Mouse (Mus musculus) neural tube, embryonic 14.5 days (tissue): Measurements from ENCODE around the gene Ubash3b. TPM values are rescaled to one million over a fixed set of nuclear protein-coding genes. Genes with fewer than 3 reads are reported as not detected.

ENCODE experiments used
- ATAC-seq: fragments of 200-750 bp; cut with Nextera tagmentation; 2 replicates; pipeline ENCODE4 v1.8.0; 2017; ENCODE audit warnings: low read depth, mild to moderate bottlenecking, moderate TSS enrichment, moderate library complexity
- H3K27ac ChIP-seq: fragments of 300-500 bp; sonication (generic); 2 replicates; pipeline ENCODE4 v1.5.1; 2014; ENCODE audit warnings: low read depth, mild to moderate bottlenecking, control low read depth, low read length, moderate library complexity, mixed read lengths
- H3K27me3 ChIP-seq: fragments of 300-500 bp; sonication (generic); 2 replicates; pipeline ENCODE4 v1.6.1; 2014; ENCODE audit warnings: low read length; ENCODE audit not compliant: control insufficient read depth, insufficient read depth
- H3K36me3 ChIP-seq: fragments of 300-500 bp; sonication (generic); 2 replicates; pipeline ENCODE4 v1.6.1; 2014; ENCODE audit warnings: low read length, mixed read lengths; ENCODE audit not compliant: control insufficient read depth, insufficient read depth
- H3K4me1 ChIP-seq: fragments of 300-500 bp; sonication (generic); 2 replicates; pipeline ENCODE4 v1.6.1; 2014; ENCODE audit warnings: low read length; ENCODE audit not compliant: control insufficient read depth, insufficient read depth
- H3K4me2 ChIP-seq: fragments of 300-500 bp; sonication (generic); 2 replicates; pipeline ENCODE4 v1.6.1; 2014; ENCODE audit warnings: mild to moderate bottlenecking, low read depth, low read length, control low read depth
- H3K4me3 ChIP-seq: fragments of 300-500 bp; sonication (generic); 2 replicates; pipeline ENCODE4 v1.5.1; 2014; ENCODE audit warnings: low read depth, low read length, control low read depth, mixed read lengths
- H3K9ac ChIP-seq: fragments of 300-500 bp; sonication (generic); replicated peaks from 2 replicates; pipeline ENCODE4 v1.6.1; 2014; ENCODE audit warnings: low read depth, mild to moderate bottlenecking, control low read depth, low read length, mixed read lengths
- H3K9me3 ChIP-seq: fragments of 300-500 bp; sonication (generic); 2 replicates; pipeline ENCODE4 v1.6.1; 2016; ENCODE audit warnings: low read length; ENCODE audit not compliant: control insufficient read depth
- WGBS: fragments of 180-500 bp; shearing (Covaris S2); extraction: QIAGEN DNeasy Blood & Tissue Kit; methylation state at CpG from one replicate; pipeline ENCODE4 v1.1.7; 2014; 5-methylcytosine and 5-hydroxymethylcytosine counted together
- polyA plus RNA-seq: library from polyadenylated mRNA; unstranded; fragments of >200 nt; fragmentation: Nextera tagmentation; extraction: Ambion mirVana; gene quantifications from 2 replicates; pipeline ENCODE4 v1.2.1, GENCODE M21; 2014

Gene Ubash3b
- polyA plus RNA-seq, 1 experiment from 2014 or later: 26.1 TPM

GRCm38 (mm10) chr9:41049282-41049681, 112.2 kb downstream of the Ubash3b start:
- Histone ChIP-seq H3K36me3 (no peaks in the 10 kb centered on the region), H3K9ac (no peak overlapping the region), H3K4me3 (no peak overlapping the region), H3K27me3 (no peaks in the 10 kb centered on the region), H3K4me2 (no peak overlapping the region), H3K4me1 (peaks cover 12% of the 10 kb centered on the region), H3K27ac (no peak overlapping the region), H3K9me3 (no peaks in the 10 kb centered on the region)
- WGBS: 86% methylated on average over 7 of the region's 7 CpGs
- no peak for ATAC-seq

DNA sequence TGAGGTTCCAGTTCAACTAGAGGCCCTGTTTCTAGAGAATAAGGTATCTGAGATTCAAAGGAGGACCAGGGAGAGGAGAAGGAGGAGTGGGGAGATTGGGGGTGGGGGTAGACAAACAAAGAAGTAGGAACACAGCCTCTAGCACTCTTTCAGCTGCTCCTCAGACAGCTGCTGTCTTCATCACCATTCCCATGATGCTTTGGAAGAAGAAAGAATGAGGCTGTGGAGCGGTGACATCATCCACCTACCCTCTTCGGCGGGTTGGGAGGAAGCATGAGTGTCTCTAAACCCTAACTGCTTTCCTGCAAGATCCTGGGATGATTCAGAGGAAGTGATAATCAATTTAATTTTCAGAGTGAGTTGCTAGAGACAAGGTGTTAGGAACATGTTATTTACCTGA, 112.7 kb downstream of the Ubash3b start:
- H3K9me3 ChIP-seq: no peaks in the 10 kb centered on the region
- H3K27ac ChIP-seq: no peak overlapping the region
- peaks cover 12% of the 10 kb centered on the region for H3K4me1 ChIP-seq
- no peak overlapping the region for H3K4me3 ChIP-seq
- H3K9ac ChIP-seq: no peak overlapping the region
- no peak for ATAC-seq
- no peaks in the 10 kb centered on the region for H3K27me3 ChIP-seq
- 88% methylated on average over 3 of the region's 3 CpGs for whole genome bisulfite sequencing
- H3K4me2 ChIP-seq: no peak overlapping the region
- no peaks in the 10 kb centered on the region for H3K36me3 ChIP-seq

GRCm38 (mm10) chr9:41048216-41048615, 113.3 kb downstream of the Ubash3b start:
- no peak for ATAC-seq
- Histone ChIP-seq H3K4me3 (no peak overlapping the region), H3K4me1 (peaks cover 12% of the 10 kb centered on the region), H3K27me3 (no peaks in the 10 kb centered on the region), H3K9me3 (no peaks in the 10 kb centered on the region), H3K36me3 (no peaks in the 10 kb centered on the region), H3K27ac (no peak overlapping the region), H3K9ac (no peak overlapping the region), H3K4me2 (no peak overlapping the region)
- 96% methylated on average over 7 of the region's 7 CpGs for WGBS

DNA sequence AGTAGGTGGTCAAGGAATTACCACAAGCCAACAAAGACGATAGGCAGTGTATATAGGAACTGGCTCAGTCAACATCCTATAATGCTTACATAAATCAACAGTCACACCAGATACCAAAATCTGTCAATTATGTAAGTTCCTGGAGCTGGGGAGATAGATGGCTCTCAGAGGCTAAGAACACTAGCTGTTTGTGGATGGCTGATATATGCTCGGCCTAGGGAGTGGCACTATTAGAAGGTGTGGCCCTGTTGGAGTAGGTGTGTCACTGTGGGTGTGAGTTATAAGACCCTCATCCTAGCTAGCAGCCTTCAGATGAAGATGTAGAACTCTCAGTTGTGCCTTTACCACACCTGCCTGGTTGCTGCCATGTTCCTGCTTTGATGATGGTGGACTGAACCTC, 113.8 kb downstream of the Ubash3b start:
- H3K9me3 ChIP-seq: no peaks in the 10 kb centered on the region
- no peak overlapping the region for H3K4me3 ChIP-seq
- no peak overlapping the region for H3K4me2 ChIP-seq
- H3K27me3 ChIP-seq: no peaks in the 10 kb centered on the region
- H3K27ac ChIP-seq: no peak overlapping the region
- ATAC-seq: no peak
- 89% methylated on average over 2 of the region's 2 CpGs for WGBS
- no peak overlapping the region for H3K9ac ChIP-seq
- peaks cover 12% of the 10 kb centered on the region for H3K4me1 ChIP-seq
- no peaks in the 10 kb centered on the region for H3K36me3 ChIP-seq

DNA sequence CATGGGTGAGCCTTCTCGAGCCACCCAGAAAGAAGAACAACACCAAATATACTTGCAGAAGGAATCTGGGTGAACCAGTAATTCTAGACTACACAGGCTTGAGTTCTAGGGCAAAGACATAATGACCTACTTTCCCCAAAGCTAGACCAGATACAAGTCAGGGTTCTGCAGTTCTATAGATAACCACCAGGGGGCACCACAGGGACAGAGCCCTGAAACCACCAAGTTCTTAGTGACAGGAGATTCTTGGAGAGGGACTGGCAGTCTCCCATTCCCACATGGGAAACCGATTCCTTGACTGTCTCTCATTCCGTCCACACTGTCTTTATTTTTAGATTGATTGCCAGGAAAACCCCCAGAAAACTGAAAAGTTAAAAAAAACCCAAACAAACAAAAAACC, 116.9 kb downstream of the Ubash3b start:
- no peak overlapping the region for H3K4me3 ChIP-seq
- peak; percentile 51; the same call in 1 of the 2 replicates for ATAC-seq
- H3K4me1 ChIP-seq: no peaks in the 10 kb centered on the region
- no peak overlapping the region for H3K27ac ChIP-seq
- no peaks in the 10 kb centered on the region for H3K27me3 ChIP-seq
- WGBS: 15% methylated on average over 3 of the region's 3 CpGs
- H3K9me3 ChIP-seq: no peaks in the 10 kb centered on the region
- H3K36me3 ChIP-seq: no peaks in the 10 kb centered on the region
- no peak overlapping the region for H3K9ac ChIP-seq
- no peak overlapping the region for H3K4me2 ChIP-seq

GRCm38 (mm10) chr9:41043641-41044040, 117.9 kb downstream of the Ubash3b start:
- H3K9me3 ChIP-seq: no peaks in the 10 kb centered on the region
- no peaks in the 10 kb centered on the region for H3K36me3 ChIP-seq
- no peaks in the 10 kb centered on the region for H3K27me3 ChIP-seq
- no peaks in the 10 kb centered on the region for H3K4me1 ChIP-seq
- no peak overlapping the region for H3K27ac ChIP-seq
- WGBS: 83% methylated on average over 5 of the region's 5 CpGs
- ATAC-seq: no peak
- H3K9ac ChIP-seq: no peak overlapping the region
- H3K4me2 ChIP-seq: no peak overlapping the region
- no peak overlapping the region for H3K4me3 ChIP-seq

DNA sequence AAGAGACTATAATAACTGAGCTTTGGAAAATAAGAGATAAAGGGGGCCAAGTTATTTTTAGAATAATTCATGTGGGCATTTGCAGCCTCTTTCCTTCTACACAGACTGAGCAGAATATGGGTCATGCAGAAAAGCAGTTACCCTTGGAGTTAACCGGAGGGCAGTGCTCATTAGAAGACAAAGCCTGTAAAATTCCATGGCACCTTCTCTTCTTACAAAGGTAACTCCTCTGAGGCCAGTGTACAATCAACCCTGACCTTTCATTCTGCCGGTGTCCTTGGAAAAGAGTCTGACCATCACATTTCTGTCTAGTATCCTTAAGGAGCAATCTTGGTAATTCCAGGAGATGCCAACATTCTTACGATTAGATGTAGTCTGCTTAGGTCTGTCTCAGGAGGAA, 120.1 kb downstream of the Ubash3b start:
- no peak for ATAC-seq
- 88% methylated on average over 3 of the region's 3 CpGs for WGBS

GRCm38 (mm10) chr9:41038150-41038664, 123.3 kb downstream of the Ubash3b start:
- Histone ChIP-seq H3K27ac (no peak overlapping the region), H3K36me3 (peaks cover 10% of the 10 kb centered on the region), H3K4me1 (no peaks in the 10 kb centered on the region), H3K4me3 (no peak overlapping the region), H3K27me3 (no peaks in the 10 kb centered on the region), H3K4me2 (no peak overlapping the region), H3K9ac (no peak overlapping the region), H3K9me3 (no peaks in the 10 kb centered on the region)
- ATAC-seq: no peak
- WGBS: 55% methylated on average over 9 of the region's 9 CpGs

More for the DNA sequence above, 120.1 kb downstream of the Ubash3b start:
- Histone ChIP-seq H3K27ac (no peak overlapping the region), H3K9me3 (no peaks in the 10 kb centered on the region), H3K27me3 (no peaks in the 10 kb centered on the region), H3K4me1 (no peaks in the 10 kb centered on the region), H3K9ac (no peak overlapping the region), H3K36me3 (peaks cover 7% of the 10 kb centered on the region), H3K4me3 (no peak overlapping the region), H3K4me2 (no peak overlapping the region)

- peak; percentile 71 for ATAC-seq
- no peaks in the 10 kb centered on the region; the same call in 1 of the 2 replicates for H3K4me1 ChIP-seq
- H3K27ac ChIP-seq: peak overlapping the region; percentile 66
- no peak overlapping the region for H3K9ac ChIP-seq
- peaks cover 5% of the 10 kb centered on the region for H3K36me3 ChIP-seq
- H3K9me3 ChIP-seq: no peaks in the 10 kb centered on the region
- H3K27me3 ChIP-seq: no peaks in the 10 kb centered on the region
- no peak overlapping the region for H3K4me2 ChIP-seq
- H3K4me3 ChIP-seq: no peak overlapping the region
- WGBS: 33% methylated on average over 18 of the region's 18 CpGs
Observed at GRCm38 (mm10) chr9:41031590-41032489, 129.7 kb downstream of the Ubash3b start.
